Mouse (Mus musculus) small intestine, adult 2 months (tissue): ENCODE measurements around the gene Gm28374. TPM values are rescaled to one million over a fixed set of nuclear protein-coding genes. Genes with fewer than 3 reads are reported as not detected.
A peak's percentile ranks its signal among the peaks of the same experiment; 100 is the strongest.

Source experiments
- H3K27ac ChIP-seq: fragments of 200-500 bp; 2 replicates; pipeline ENCODE4 v1.5.1; 2012; ENCODE audit warnings: low read depth, low read length, control low read depth, inconsistent platforms; ENCODE audit not compliant: insufficient read depth
- H3K27me3 ChIP-seq: fragments of 200-500 bp; 2 replicates; pipeline ENCODE4 v1.6.1; 2012; ENCODE audit warnings: mild to moderate bottlenecking, moderate library complexity, low read length, inconsistent platforms; ENCODE audit not compliant: control insufficient read depth, insufficient read depth
- H3K36me3 ChIP-seq: fragments of 200-500 bp; 2 replicates; pipeline ENCODE4 v1.6.1; 2012; ENCODE audit warnings: mild to moderate bottlenecking, low read length, control low read depth, inconsistent platforms; ENCODE audit not compliant: control insufficient read depth, insufficient read depth
- H3K4me1 ChIP-seq: fragments of 200-500 bp; 2 replicates; pipeline ENCODE4 v1.6.1; 2012; ENCODE audit warnings: low read length, inconsistent platforms, mixed read lengths; ENCODE audit not compliant: control insufficient read depth, insufficient read depth, insufficient read length
- H3K4me3 ChIP-seq: fragments of 200-500 bp; 2 replicates; pipeline ENCODE4 v1.5.1; 2012; ENCODE audit warnings: low read depth, mild to moderate bottlenecking, control low read depth, inconsistent platforms, low read length, moderate library complexity
- CTCF ChIP-seq: fragments of 200-500 bp; IDR thresholded peaks from 2 replicates; pipeline ENCODE4 v1.5.1; 2012; ENCODE audit warnings: low read depth, mild to moderate bottlenecking, control low read depth, inconsistent platforms, low read length, moderate library complexity, mixed read lengths; ENCODE audit not compliant: insufficient replicate concordance, insufficient read length; ENCODE audit errors: extremely low read depth
- POLR2A ChIP-seq: fragments of 200-500 bp; IDR thresholded peaks from 2 replicates; pipeline ENCODE4 v1.6.1; 2012; ENCODE audit warnings: low read depth, mild to moderate bottlenecking, control low read depth, inconsistent platforms, low read length, moderate library complexity
- WGBS: fragments of 180-500 bp; shearing (Covaris S2); methylation state at CpG from one replicate; pipeline ENCODE4 v1.1.7; 2018; 5-methylcytosine and 5-hydroxymethylcytosine counted together
- polyA plus RNA-seq: library from polyadenylated mRNA; depleted of rRNA; stranded (reverse); fragments of >200 nt; gene quantifications from 2 replicates; pipeline ENCODE4 v1.2.3, GENCODE M21; 2012

The Gm28374 gene
- polyA plus RNA-seq, 1 experiment: not detected

DNA sequence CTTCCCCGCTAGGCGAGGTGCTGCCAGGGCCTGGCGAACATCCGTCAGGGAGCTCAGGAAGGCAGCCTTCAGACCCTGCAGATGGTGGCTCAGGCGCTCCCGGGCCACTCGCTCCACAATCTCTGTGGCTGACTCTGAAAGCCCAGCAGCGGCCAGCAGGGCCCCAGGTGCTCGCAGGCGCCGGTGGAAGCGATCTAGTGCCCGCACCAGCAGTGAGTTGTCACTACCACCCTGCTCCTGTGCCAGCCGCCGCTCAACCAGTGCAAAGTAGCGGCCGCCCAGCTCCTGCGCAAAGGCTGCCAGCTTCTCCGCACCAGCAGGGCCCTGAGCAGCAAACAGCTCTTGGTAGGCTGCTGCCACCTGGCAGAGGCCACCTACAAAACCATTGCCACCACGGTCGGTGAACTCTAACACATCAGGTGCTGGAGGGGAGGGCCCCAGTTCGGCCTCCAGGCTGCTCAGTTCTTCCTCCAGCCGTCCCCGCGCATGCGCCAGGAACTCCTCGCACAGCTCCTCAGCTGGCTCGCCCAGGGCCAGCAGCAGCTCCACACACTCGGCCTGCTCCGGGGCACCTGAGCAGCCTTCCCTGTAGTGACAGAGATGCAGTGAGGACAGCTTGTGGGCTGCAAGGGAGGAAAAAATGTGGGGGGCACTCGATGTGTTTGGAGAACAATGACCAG, 11.3 kb downstream of the Gm28374 start:
- TF ChIP-seq CTCF: no peak
- TF ChIP-seq POLR2A: no peak
- 90% methylated on average over 31 of the region's 31 CpGs for WGBS
- H3K27ac ChIP-seq: no peak overlapping the region
- H3K4me3 ChIP-seq: no peak overlapping the region
- H3K36me3 ChIP-seq: peaks cover 33% of the 10 kb centered on the region
- no peaks in the 10 kb centered on the region for H3K27me3 ChIP-seq
- H3K4me1 ChIP-seq: peaks cover 8% of the 10 kb centered on the region

DNA sequence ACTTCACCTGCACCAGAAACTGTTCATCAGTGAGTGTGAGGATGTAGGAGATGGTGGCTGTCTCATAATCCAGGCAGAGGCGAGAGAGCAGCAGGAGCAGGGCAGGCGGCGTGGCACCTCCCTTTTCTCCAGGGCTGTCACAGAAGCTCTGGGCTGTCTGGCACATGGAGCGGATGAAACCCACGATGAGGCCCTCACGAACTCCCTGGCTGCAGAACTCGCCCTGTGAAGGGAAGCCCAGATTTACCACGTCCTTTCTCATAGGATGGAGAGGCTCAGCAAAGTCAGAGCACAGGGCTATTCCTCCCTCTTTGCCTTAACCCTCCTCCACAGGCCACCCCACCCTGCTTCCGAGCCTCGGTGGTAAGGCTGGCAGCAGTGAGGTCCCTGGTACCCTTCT, 12.2 kb downstream of the Gm28374 start:
- H3K36me3 ChIP-seq: peaks cover 28% of the 10 kb centered on the region
- 93% methylated on average over 10 of the region's 10 CpGs for WGBS

DNA sequence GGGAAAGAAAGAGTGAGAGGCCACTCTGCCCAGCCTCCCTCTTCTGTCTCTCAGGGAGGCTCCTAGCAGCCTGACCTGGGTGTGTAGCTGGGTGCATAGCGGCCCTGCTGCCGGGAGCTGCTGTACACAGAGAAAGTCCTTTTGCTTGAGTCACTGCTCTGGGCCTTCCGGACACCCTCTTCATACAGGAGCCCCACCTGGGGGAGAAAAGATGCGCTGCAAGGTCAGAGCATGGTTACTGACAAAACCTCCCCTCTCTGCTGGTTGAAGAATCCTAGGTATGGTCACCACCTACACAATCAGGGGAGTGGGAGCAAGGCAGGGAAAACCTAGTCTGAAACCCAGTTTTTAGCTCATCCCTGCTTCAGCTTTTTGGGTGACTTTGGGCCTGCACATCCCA, 13.1 kb downstream of the Gm28374 start:
- no peak overlapping the region for H3K27ac ChIP-seq
- TF ChIP-seq POLR2A (no peak), CTCF (no peak)
- H3K4me3 ChIP-seq: no peak overlapping the region
- H3K27me3 ChIP-seq: no peaks in the 10 kb centered on the region
- 74% methylated on average over 4 of the region's 4 CpGs for whole genome bisulfite sequencing
- peaks cover 8% of the 10 kb centered on the region for H3K4me1 ChIP-seq
- peaks cover 27% of the 10 kb centered on the region for H3K36me3 ChIP-seq

More for the DNA sequence above, 12.2 kb downstream of the Gm28374 start:
- TF ChIP-seq POLR2A: no peak
- no peak for TF ChIP-seq CTCF
- H3K4me1 ChIP-seq: peaks cover 8% of the 10 kb centered on the region
- H3K27ac ChIP-seq: no peak overlapping the region
- H3K27me3 ChIP-seq: no peaks in the 10 kb centered on the region
- no peak overlapping the region for H3K4me3 ChIP-seq

DNA sequence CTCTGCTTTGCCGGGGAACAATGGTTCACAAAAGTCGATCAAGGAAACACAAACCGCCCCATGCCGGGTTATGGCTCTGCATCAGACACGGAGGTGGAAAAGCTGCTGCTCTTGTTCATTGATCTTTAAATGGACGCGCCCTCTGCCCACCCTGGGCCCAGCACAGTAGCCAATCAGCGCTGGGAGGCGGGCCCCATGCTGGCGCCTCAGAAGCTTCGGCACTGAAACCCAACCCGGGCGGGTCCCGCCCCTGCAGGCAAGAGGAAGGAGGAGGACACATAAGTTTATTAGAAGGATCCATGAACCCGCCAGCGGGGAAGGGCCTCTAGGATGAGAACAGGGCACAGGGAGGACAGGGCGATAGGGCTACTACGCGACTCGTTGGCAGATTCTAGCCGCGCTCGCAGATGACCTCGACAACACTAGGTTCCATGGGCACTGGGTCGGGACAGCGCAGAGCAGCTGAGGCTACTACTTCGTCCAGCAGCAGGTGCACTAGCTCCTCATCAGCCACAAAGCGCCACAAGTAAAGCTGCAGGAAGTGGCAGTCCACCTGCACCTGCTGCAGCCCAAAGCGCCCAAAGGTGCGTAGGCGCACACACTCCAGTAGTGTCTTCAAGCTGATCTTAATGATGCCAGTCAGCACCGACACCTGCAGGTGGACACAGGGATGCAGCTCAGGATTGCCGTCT, 14.2 kb downstream of the Gm28374 start, which contains the start of gene Tm7sf2:
Tm7sf2 (minus strand) TSS at position 650 of the 692 bp plus-strand sequence.
- TF ChIP-seq CTCF (no peak), POLR2A (peak; percentile 40)
- Histone ChIP-seq H3K27ac (peak within 1 kb of the TSS; percentile 86), H3K4me1 (peaks cover 8% of the 10 kb centered on the region), H3K36me3 (peaks cover 21% of the 10 kb centered on the region; the same call in 1 of the 2 replicates), H3K4me3 (peak within 1 kb of the TSS; percentile 67), H3K27me3 (no peaks in the 10 kb centered on the region)
- 4% methylated on average over 33 of the region's 33 CpGs for WGBS

DNA sequence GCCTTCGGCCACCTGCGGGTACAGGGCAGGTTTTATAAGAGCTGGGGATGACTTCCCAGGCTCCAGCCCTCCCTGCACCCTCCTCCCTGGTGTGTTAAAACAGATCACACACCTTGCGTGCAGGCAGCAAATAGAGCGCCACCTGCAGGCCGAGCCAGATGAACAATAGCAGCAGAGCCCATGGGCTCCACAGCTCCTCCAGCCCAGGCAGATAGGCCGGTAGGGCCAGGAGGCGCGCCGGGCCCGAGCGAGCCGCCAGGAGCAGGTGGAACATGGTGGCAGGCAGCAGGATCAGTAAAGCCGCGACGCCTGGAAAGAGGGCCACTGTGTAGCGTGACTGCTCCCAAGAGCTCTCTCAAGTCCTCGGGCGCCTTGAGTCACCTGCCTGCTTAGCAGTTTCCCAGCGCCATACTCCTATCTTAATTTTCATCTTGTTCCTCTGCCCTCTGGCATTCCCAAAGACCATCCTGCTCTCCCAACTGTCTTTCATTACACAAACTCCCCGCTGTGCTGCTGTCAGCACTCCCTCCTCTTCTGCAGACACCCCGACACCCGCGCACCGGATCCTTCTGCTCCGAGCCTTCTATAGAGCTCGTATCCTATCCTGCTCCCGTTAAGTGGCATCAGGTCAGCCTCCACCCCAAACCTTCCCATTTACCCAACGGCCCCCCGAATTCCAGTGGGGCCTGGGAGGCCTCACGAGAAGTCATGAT, 14.9 kb downstream of the Gm28374 start:
- Histone ChIP-seq H3K27me3 (no peaks in the 10 kb centered on the region), H3K4me1 (peaks cover 12% of the 10 kb centered on the region), H3K4me3 (peak overlapping the region; percentile 67), H3K36me3 (peaks cover 17% of the 10 kb centered on the region; the same call in 1 of the 2 replicates), H3K27ac (peak overlapping the region; percentile 33)
- WGBS: under 1% methylated on average over 30 of the region's 30 CpGs
- TF ChIP-seq POLR2A: no peak
- peak; percentile 79 for TF ChIP-seq CTCF

DNA sequence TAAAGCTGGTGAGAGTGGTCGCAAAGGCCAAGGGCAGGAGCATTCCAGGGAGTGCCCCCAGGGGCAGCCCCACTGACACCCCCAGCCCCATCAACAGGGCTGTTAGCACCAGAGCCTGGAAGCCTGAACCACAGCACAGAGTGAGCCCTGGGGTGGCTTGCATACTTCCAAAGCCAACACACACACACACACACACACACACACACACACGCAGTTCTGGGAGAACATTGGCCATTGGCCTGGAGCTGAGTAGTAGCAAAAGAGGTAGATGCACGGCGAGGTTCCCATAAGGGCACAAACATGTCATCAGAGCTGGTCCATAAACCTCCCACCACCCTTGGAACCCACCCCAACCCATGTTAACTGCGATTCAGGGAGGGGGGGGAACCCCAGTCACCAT, 15.5 kb downstream of the Gm28374 start:
- WGBS: 21% methylated on average over 5 of the region's 5 CpGs
- Histone ChIP-seq H3K27me3 (no peaks in the 10 kb centered on the region), H3K27ac (no peak overlapping the region), H3K4me3 (peak overlapping the region; percentile 67), H3K4me1 (peaks cover 13% of the 10 kb centered on the region), H3K36me3 (peaks cover 17% of the 10 kb centered on the region; the same call in 1 of the 2 replicates)
- TF ChIP-seq CTCF: no peak
- no peak for TF ChIP-seq POLR2A
